Mouse (Mus musculus): ENCODE data around the gene Palm. TPM values are rescaled to one million over a fixed set of nuclear protein-coding genes. Genes with fewer than 3 reads are reported as not detected.

Gene Palm
- total RNA-seq, 2 experiments from 2014 or later: 318 to 348 TPM

DNA sequence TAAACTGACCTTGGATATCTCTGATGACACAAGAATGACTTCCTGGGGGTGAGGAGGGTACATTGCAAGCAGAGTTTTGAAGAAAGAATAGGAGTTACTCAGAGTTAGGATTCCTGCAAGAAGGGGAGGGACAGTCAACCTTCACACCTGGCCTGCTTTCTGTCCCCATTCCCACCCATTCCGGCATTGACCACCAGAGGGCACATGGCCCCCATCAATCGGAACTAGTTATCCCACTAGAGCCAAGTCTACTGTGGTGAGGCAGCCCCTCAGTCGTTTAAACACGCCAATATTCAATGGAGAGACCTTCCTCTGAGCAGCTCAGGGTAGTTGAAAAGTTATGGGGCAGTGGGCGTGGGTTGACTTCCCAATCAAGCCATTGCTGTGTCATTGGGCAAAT lies 25.0 kb upstream of the Palm start:
- DNase-seq (ENCODE audit: low spot score in 2 of 2): peak; percentile 64 to 75
- intact Hi-C loops (cut with DNase I): no loop called here

DNA sequence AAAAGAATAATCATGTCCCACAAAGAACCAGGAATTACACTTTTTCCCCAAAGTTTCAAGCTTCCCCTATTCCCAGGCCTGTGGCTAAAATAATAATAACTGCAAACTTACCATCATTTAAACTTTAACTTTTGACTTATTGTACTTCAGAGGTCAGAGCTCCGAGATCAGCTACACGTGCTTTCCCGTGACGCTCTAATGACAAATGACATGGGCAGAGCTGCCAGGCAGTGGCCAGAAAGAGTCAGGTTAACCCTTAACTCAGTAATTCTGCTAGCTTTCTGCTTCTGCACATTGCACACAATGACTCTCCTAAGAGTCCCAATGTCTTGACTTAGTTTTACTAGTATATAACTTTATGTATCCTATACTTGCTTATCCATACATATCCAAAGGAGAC lies 24.0 kb upstream of the Palm start:
- no peak for DNase-seq (ENCODE audit: low spot score in 2 of 2)
- intact Hi-C loops (cut with DNase I): no loop called here

DNA sequence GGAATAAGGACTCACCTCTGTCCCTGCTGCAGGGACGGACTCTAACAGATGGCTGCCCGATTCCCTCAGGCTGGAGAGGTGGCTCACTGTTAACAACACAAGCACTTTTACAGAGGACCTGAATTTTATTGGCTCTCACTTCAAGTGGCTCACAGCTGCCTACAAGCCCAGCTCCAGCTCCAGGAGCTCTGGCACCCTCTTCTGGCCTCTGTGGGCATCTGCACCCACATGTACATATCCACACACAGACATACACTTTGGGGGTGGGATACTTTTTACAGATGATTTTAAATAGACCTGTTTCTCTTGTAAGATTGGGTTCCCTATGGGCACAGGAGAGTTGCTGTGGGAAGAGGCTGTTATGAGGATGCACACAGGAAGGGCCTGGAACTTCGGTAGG lies 21.1 kb upstream of the Palm start:
- no peak for DNase-seq (ENCODE audit: low spot score in 2 of 2)
- intact Hi-C loops (cut with DNase I): no loop called here

DNA sequence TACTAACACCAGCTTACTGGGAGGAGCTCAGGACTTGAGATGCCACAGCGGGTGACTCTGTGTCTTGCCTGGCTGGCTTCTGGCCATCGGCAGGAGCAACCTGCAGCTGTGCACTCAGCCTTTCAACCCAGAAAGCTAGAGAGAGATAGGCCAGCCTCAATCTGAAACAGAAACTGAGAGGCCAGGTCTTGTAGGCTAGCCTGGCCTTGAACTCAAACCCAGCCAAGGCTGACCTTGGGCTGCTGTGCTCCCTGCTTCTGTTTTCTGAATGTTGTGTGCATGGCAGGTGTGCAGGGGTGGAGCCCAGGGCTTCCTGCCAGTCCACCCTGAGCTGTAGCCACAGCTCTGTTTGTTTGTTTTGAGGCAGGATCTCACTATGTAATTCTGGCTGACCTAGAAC lies 20.2 kb upstream of the Palm start:
- DNase-seq (ENCODE audit: low spot score in 2 of 2): no peak
- intact Hi-C loops (cut with DNase I): no loop called here

DNA sequence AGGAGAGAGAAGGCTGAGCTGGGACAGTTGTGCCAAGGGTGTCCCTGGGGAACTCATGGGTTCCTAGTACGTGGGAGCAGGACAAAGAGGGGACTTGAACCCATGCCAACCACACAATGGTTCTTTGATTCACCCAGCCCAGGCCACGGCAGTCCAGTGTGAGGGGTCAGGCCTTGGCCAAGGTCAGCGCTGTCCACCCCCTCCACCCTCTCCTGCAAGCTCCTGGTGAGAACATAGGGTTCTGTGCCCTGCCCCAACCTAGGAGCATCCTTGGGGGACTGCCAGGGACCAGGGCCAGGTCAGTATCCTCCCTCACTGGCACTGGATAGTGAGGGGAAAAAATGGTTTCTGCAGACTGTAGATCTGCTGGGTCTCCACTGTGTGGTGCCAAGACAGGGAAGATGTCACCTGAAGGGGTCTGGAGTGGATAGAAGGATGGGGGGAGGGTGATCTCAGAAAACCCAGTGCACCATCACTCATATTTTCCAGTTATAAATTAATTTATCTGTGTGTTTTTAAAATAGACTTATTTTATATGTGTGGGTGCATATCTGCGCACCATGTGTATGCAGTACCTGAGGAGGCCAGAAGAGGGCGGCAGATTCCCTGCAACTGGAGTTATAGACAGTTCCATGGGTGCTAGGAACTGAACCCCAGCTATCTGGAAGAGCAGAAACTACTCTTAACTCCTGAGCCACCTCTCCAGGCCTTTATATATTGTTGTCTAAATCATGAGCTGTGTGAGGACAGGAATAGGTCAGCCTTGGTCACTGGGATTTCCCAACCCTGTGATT lies 18.7 kb upstream of the Palm start:
- intact Hi-C loops (cut with DNase I): no loop called here

DNA sequence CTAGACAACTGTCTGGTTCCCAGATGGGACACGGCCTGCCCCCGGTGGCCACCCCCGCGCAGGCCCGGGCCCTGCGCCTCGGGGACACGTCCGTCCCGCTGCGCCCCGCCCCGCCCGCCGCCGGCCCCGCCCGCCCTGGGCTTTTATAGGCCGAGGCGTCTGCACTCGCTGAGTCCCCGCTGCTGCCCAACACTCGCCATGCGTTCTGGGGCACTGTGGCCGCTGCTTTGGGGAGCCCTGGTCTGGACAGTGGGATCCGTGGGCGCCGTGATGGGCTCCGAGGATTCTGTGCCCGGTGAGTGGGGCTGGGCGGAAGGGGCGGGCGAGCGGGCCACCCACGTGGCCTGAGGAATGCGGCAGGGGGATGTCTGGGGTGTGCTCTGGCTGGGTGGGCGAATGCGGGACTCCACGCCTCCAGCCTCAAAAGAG lies 16.3 kb upstream of the Palm start, which contains the start of gene Fstl3:
Gene Fstl3, plus strand, starts transcription at position 170 of the 429 bp plus-strand sequence.
- DNase-seq (ENCODE audit: low spot score in 2 of 2): no peak
- intact Hi-C loops (cut with DNase I): no loop called here

More for the DNA sequence above, 18.7 kb upstream of the Palm start:
- DNase-seq (ENCODE audit: low spot score in 2 of 2): no peak

DNA sequence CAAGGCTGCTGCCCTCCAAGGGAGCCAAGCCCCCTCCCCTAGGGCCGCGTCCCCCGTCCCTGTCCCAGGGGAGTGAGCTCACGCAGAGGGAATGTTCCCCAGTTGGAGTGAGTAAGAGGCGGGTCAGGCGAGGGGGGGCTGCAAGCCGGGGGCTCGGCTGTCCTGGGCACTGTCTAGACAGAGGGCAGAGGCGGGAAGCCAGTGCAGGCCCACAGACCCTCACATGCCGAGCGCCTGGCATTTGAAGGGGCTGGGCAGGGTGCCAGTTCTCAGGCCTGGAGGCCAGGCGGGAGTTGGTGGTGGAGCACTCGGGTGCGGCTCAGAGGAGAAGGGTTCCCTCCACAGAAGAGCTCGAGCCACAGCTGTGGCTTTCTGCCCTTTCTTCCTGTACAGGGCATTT lies 15.4 kb upstream of the Palm start:
- no peak for DNase-seq (ENCODE audit: low spot score in 2 of 2)
- intact Hi-C loops (cut with DNase I): no loop called here

DNA sequence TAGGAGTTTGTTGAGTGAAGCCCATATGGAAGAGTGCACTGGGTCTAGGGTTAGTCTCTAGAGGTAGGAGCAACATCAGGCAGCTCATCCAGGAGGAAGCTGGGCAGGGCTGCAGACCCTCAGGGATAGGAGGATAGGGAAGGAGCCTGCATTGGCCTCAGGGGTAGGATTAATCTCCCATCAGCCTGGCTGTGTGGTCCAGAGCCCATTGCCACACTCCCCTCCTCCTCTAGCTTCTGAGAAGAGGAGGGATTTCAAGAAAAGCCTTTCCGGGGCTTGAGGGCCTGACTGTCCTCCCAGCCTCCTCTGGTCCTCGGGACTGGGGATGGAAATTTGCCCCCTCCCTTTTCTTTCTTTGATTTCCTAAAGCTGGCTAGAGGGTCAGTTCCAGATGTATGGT lies 14.2 kb upstream of the Palm start:
- no peak for DNase-seq (ENCODE audit: low spot score in 2 of 2)
- intact Hi-C loops (cut with DNase I): no loop called here

DNA sequence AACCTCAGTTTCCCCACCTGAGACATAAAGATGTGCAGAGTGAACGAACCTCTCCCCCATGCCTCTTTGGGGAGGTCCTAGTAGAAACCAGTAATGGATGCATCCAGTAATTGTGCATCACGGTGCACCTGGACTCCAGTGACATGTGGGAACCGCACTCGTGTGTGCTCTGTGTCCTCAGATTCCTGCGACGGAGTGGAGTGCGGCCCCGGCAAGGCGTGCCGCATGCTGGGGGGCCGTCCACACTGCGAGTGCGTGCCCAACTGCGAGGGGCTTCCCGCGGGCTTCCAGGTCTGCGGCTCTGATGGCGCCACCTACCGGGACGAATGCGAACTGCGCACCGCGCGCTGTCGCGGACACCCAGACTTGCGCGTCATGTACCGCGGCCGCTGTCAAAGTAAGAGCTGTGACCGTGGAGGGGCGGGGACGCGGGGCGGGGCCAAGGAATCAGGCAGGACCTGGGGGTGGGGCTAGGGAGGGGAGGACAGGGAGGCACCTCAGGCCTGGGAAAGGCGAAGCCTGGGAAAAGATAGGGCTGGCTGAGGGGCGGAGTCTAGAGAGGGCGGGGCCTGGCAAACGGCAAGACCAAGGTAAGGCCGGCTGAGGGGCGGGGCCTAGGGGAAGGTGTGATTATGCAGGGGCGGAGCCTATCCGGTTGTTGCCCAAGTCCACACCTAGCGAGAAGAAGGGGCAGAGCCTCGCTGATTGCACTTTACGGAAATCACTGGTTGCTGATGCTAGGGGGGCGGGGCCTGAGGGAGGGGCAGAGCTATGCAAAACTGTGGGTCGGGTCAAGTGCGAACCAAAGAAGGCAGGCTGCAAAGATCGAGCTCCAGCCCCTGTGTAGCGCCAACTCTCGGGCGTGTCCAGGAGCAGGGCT lies 13.3 kb upstream of the Palm start:
- DNase-seq (ENCODE audit: low spot score in 2 of 2): peak; percentile 95 to 98
- intact Hi-C loops (cut with DNase I): loop anchor here (1.0 kb wide), 1 partner anchor 13 kb away; no protein-coding TSS in a partner anchor

DNA sequence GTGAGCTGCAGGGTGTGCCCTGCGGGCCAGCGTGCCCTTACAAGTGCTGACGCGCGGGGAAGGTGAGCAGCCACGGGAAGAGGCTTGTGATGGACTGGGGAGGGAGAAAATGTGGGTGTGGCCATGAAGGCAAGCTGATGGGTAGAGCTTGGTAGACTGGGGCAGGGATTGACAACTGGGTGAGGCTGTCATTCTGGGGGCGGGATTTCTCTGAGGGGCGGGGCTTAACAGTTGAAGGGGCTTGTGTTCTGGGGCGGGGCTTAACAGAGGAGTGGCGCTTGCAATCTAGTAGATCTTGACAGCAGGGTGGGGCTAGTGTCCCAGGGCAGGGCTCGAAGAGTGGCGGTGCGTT lies 12.7 kb upstream of the Palm start:
- DNase-seq (ENCODE audit: low spot score in 2 of 2): peak in 1 of 2 experiments; percentile 85
- intact Hi-C loops (cut with DNase I): loop anchor here (1.0 kb wide), 1 partner anchor 13 kb away; no protein-coding TSS in a partner anchor

DNA sequence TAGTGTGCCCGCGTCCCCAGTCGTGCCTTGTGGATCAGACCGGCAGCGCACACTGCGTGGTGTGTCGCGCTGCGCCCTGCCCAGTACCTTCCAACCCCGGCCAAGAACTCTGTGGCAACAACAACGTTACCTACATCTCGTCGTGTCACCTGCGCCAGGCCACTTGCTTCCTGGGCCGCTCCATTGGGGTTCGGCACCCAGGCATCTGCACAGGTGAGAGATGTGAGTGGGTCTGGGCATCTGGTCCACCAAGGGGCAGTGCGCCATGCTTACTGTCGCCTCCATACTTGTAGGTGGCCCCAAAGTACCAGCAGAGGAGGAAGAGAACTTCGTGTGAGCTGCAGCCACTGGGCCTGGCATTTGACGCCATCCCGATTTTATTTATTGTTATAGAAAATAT lies 12.2 kb upstream of the Palm start:
- no peak for DNase-seq (ENCODE audit: low spot score in 2 of 2)
- intact Hi-C loops (cut with DNase I): no loop called here

DNA sequence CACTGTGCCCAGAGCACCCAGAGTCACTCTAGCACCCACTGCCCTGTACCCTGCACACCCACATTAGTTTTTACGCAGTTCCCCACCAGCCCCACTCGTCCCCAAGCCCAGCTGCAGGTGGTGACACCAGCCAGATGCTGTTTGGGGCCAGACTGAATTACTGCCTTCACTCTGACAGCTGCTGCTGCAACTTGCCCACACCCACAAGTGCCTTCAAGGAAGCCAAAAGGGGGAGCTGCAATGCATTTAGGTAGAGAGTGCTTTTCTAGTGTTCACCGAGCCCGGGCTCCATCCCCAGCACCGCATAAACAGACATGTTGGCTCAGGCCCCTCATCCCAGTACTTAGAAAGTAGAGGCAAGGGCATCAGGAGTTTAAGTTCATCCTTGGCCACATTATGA lies 11.4 kb upstream of the Palm start:
- DNase-seq (ENCODE audit: low spot score in 2 of 2): no peak
- intact Hi-C loops (cut with DNase I): no loop called here

DNA sequence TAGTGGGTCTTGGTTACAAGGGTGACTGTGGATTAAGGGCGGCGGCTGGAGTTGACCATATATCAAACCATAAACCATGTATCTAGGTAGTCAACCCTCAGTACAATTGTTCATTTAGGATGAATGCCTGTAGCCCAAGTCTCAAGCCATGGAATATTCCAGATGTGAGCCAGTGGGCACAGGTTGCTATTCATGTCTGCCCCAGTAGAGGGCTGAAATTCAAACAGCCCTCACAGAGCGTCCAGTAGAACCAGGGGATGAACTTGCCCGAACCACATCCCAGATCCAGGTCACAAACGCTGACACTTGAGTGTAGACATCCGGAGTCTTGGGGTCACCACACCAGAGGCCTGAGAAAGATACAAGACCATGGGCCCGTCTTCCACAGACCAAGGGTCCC lies 10.3 kb upstream of the Palm start:
- intact Hi-C loops (cut with DNase I): no loop called here

DNA sequence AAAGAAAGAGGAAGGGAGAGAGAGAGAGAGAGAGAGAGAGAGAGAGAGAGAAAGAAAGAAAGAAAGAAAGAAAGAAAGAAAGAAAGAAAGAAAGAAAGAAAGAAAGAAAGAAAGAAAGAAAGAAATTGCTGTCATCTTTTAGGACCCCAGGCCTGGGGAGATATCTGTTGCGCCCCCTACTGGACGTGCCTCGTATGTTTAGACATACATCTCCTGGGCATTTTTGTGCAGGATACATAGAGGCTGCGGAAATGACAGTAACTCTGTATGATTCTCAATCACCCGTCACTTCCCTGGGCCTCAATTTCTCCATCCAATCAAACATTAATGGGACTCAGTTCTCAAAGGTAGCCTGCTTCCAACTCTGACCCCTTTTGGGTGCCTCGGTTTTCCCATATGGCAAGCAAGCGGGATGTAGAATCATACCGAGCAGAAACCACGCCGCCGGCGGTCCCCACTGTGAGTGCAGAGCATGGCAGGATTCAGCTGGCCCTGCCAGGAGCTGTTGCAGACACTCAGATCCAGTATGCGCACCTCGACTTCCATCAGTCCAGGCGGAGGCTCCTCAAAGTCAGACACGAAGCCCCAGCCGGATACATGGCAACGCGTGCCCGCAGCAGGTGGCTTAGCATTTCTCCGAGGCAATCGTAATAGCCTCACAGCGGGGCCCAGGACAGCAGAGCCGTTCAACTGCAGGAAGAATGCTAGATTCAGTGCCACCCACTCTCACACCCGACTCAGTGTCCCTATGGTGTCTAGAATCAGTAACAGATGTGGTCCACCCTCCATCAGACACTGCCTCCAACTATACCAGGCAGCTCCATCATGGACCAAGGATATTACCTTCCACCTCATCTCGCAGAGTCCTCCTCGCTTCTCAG lies 9.2 kb upstream of the Palm start:
- intact Hi-C loops (cut with DNase I): no loop called here
- peak in 1 of 2 experiments; percentile 61 for DNase-seq (ENCODE audit: low spot score in 2 of 2)

More for the DNA sequence above, 10.3 kb upstream of the Palm start:
- DNase-seq (ENCODE audit: low spot score in 2 of 2): no peak

DNA sequence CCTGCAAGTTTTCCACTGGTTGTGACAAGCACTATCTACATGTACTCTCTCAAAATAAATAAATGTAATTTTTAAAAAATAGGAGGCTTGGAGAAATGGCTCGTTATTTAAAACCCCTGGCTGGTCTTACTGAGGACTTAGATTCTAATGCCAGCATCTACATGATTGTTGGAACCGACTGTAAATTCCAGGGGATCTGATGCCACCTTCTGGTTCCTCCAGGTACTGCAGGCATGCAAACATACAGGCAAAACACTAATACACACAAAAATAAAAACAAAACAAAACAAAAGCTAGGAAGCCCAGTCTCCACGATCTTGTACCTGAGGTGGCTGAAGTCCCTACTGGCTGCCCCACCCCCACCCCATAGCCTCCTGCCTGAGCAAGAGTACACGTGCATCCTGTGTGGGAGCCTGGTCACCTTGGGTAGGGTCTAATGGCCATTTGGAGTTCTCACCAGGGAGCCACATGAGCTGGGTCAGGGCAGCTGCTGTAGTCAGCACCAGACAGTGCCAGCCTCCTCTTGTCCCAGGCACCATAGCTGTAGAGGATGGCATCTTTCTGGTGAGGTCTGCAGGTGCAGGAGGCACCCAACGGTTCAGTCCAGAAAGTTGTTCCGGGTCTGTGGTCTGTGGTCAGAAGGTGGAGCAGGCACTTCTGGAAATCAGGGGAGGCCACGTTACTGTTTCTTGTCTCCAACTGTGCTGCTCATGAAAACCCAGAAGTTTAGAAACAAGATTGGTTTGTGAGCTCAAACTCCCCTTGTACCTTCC lies 4.8 kb upstream of the Palm start:
- intact Hi-C loops (cut with DNase I): loop anchor here (5.0 kb wide), 1 partner anchor 91 kb away; no protein-coding TSS in a partner anchor

DNA sequence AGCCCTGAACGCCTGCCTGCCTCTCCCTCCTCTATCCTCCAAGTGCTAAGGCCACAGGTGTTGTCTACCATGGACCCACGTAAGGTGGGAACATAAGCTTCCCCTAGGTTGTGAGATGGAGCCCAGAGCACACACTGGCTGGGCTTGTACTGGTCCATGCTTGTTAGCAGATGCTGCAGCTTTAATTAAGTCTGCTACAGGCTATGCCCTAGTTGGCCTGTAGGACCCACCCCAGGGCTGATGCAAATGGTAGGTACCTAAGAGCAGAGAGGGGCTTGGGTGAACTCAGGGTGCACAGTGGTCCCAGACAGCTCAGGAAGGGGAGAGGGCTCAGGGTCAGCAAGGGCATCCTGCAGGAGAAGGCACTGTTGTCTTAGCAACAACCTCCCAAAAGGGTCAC lies 3.8 kb upstream of the Palm start:
- intact Hi-C loops (cut with DNase I): loop anchor here (5.0 kb wide), 1 partner anchor 92 kb away; no protein-coding TSS in a partner anchor
- DNase-seq (ENCODE audit: low spot score in 2 of 2): no peak

More for the DNA sequence above, 4.8 kb upstream of the Palm start:
- peak; percentile 66 to 74 for DNase-seq (ENCODE audit: low spot score in 2 of 2)

DNA sequence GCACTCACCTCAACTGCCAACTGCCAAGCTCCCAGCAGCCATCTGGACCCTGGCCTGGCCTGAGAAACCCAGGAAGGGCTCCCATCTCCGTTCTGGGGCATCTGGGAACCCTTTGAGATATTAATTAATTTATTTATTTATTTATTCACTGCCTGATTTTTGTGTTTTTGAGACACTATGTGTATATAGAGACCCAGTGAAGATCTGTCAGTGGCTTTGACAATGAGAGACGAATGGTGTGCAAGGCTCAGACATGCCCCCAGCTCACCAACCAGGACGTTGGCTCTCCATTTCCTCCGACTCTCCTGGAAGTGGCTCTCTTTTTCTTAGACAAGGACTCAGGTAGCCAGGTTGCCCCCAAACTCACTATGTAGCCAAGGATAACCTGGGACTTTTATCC lies 2.5 kb upstream of the Palm start, which contains the start of gene Prss57:
Gene Prss57, minus strand, starts transcription at position 101 of the 400 bp plus-strand sequence.
- intact Hi-C loops (cut with DNase I): no loop called here
- no peak for DNase-seq (ENCODE audit: low spot score in 2 of 2)

DNA sequence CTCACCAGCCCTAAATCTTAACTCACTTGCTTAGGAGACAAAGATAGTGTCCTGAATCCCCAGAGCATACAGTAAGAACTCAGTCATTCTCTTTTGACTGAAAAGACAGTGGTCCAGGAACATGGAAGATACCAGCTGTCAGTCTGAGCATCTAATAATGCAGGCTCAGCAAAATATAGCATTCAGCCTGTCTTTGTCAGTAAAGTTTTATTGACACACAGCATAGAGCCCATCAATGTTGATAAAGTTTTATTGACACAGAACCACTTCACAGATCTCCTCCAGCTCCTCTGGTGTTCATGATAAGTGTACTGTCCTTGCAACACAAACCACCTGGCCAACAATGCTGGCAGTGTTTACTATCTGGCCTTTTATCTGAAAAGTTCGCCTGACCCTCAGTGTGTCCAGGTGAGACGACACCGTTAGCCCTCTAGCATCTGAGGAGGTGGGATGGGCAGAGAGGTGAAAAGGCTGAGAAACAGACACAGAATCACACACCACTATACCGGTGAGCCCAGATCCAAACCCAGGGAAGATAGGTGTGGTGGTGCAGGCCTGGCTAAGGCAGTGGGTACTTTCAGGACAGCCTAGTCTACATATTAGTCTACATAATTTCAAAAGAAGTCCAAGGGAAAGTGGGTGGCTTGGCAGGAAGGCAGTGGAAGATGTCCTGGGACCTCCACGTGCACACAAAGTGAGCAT lies 882 bp upstream of the Palm start:
- DNase-seq (ENCODE audit: low spot score in 2 of 2): no peak
- intact Hi-C loops (cut with DNase I): loop anchor here (1.0 kb wide), 1 partner anchor 20 kb away; no protein-coding TSS in a partner anchor
